Mouse (Mus musculus) midbrain, embryonic 14.5 days (tissue): ENCODE measurements at regions not wholly inside any gene's neighbourhood (a gene's known extent, or its start where the extent isn't known, plus 50 kb on each side); places are given as distances from the start of the nearest gene placed in this dataset.

ENCODE experiments used
- ATAC-seq: fragments of 200-750 bp; cut with Nextera tagmentation; 2 replicates; pipeline ENCODE4 v1.8.0; 2017; ENCODE audit warnings: moderate number of reproducible peaks, moderate library complexity; ENCODE audit not compliant: low FRiP score, low TSS enrichment
- DNase-seq: peaks from one replicate; pipeline ENCODE4 v3.0.0-alpha.2; 2015
- H3K27ac ChIP-seq: fragments of 300-500 bp; sonication (generic); replicated peaks from 2 replicates; pipeline ENCODE4 v1.5.1; 2014; ENCODE audit warnings: mild to moderate bottlenecking, low read depth, low read length, moderate library complexity
- H3K27me3 ChIP-seq: fragments of 300-500 bp; sonication (generic); 2 replicates; pipeline ENCODE4 v1.6.1; 2014; ENCODE audit warnings: low read length, control low read depth, mixed read lengths; ENCODE audit not compliant: control insufficient read depth, insufficient read depth
- H3K36me3 ChIP-seq: fragments of 300-500 bp; sonication (generic); 2 replicates; pipeline ENCODE4 v1.6.1; 2014; ENCODE audit warnings: low read length, control low read depth; ENCODE audit not compliant: control insufficient read depth, insufficient read depth
- H3K4me1 ChIP-seq: fragments of 300-500 bp; sonication (generic); 2 replicates; pipeline ENCODE4 v1.6.1; 2014; ENCODE audit warnings: mild to moderate bottlenecking, antibody characterized with exemption, low read length, control low read depth; ENCODE audit not compliant: control insufficient read depth, insufficient read depth
- H3K4me2 ChIP-seq: fragments of 300-500 bp; sonication (generic); 2 replicates; pipeline ENCODE4 v1.6.1; 2014; ENCODE audit warnings: mild to moderate bottlenecking, low read length, moderate library complexity
- H3K4me3 ChIP-seq: fragments of 300-500 bp; sonication (generic); replicated peaks from 2 replicates; pipeline ENCODE4 v1.5.1; 2014; ENCODE audit warnings: low read depth, low read length
- H3K9ac ChIP-seq: fragments of 300-500 bp; sonication (generic); replicated peaks from 2 replicates; pipeline ENCODE4 v1.6.1; 2014; ENCODE audit warnings: mild to moderate bottlenecking, low read length, moderate library complexity
- H3K9me3 ChIP-seq: fragments of 300-500 bp; sonication (generic); 2 replicates; pipeline ENCODE4 v1.6.1; 2016; ENCODE audit warnings: low read length, control low read depth, mixed read lengths; ENCODE audit not compliant: control insufficient read depth
- WGBS: fragments of 180-500 bp; shearing (Covaris S2); extraction: QIAGEN DNeasy Blood & Tissue Kit; methylation state at CpG from one replicate; pipeline ENCODE4 v1.1.7; 2014; 5-methylcytosine and 5-hydroxymethylcytosine counted together

GRCm38 (mm10) chr12:7611272-7612092, 366.0 kb upstream of the Apob start:
- 0 out of 2 replicates have a peak, but pooled peaks cover 9% of the 10 kb centered on the region for H3K4me1 ChIP-seq
- no peaks in the 10 kb centered on the region for H3K27me3 ChIP-seq
- H3K36me3 ChIP-seq, result no peaks in the 10 kb centered on the region
- H3K4me2 ChIP-seq, result no peak overlapping the region
- peak; percentile 32 for DNase-seq
- H3K27ac ChIP-seq, result peak overlapping the region; percentile 45
- H3K9me3 ChIP-seq, result no peaks in the 10 kb centered on the region
- H3K9ac ChIP-seq, result no peak overlapping the region
- WGBS, result 39% methylated on average over 3 of the region's 3 CpGs
- H3K4me3 ChIP-seq, result no peak overlapping the region
- peak; percentile 67; the same call in 1 of the 2 replicates for ATAC-seq

GRCm38 (mm10) chr12:7636417-7637175, 340.9 kb upstream of the Apob start:
- DNase-seq (no peak), ATAC-seq (no peak)
- 80% methylated on average over 4 of the region's 4 CpGs for WGBS
- Histone ChIP-seq H3K9ac (no peak overlapping the region), H3K4me1 (no peaks in the 10 kb centered on the region), H3K27ac (no peak overlapping the region), H3K4me2 (no peak overlapping the region), H3K4me3 (no peak overlapping the region), H3K36me3 (no peaks in the 10 kb centered on the region), H3K9me3 (no peaks in the 10 kb centered on the region), H3K27me3 (no peaks in the 10 kb centered on the region)

- Histone ChIP-seq H3K27me3 (no peaks in the 10 kb centered on the region), H3K27ac (no peak overlapping the region), H3K4me2 (no peak overlapping the region), H3K9ac (no peak overlapping the region), H3K4me1 (no peaks in the 10 kb centered on the region), H3K9me3 (no peaks in the 10 kb centered on the region), H3K36me3 (no peaks in the 10 kb centered on the region), H3K4me3 (no peak overlapping the region)
- WGBS, result 70% methylated on average over 4 of the region's 4 CpGs
- no peak for DNase-seq
- no peak for ATAC-seq
Observed at GRCm38 (mm10) chr12:7637629-7638028, 339.8 kb upstream of the Apob start.

GRCm38 (mm10) chr12:7650851-7651250, 326.6 kb upstream of the Apob start:
- no peak for DNase-seq
- Histone ChIP-seq H3K27ac (no peak overlapping the region), H3K9me3 (no peaks in the 10 kb centered on the region), H3K4me1 (no peaks in the 10 kb centered on the region), H3K9ac (no peak overlapping the region), H3K27me3 (no peaks in the 10 kb centered on the region), H3K36me3 (no peaks in the 10 kb centered on the region), H3K4me3 (no peak overlapping the region), H3K4me2 (no peak overlapping the region)
- 91% methylated on average over 3 of the region's 3 CpGs for WGBS
- no peak for ATAC-seq

- DNase-seq, result peak; percentile 40
Observed at GRCm38 (mm10) chr12:7662027-7662426, 315.4 kb upstream of the Apob start.

GRCm38 (mm10) chr12:7670114-7670513, 307.3 kb upstream of the Apob start:
- H3K4me3 ChIP-seq, result no peak overlapping the region
- no peaks in the 10 kb centered on the region for H3K4me1 ChIP-seq
- no peak overlapping the region for H3K4me2 ChIP-seq
- H3K36me3 ChIP-seq, result no peaks in the 10 kb centered on the region
- ATAC-seq (no peak), DNase-seq (no peak)
- H3K9ac ChIP-seq, result no peak overlapping the region
- no peaks in the 10 kb centered on the region for H3K27me3 ChIP-seq
- no peaks in the 10 kb centered on the region for H3K9me3 ChIP-seq
- 92% methylated on average over 3 of the region's 3 CpGs for WGBS
- no peak overlapping the region for H3K27ac ChIP-seq

More at GRCm38 (mm10) chr12:7662027-7662426, 315.4 kb upstream of the Apob start:
- Histone ChIP-seq H3K4me3 (no peak overlapping the region), H3K9ac (no peak overlapping the region), H3K27ac (no peak overlapping the region), H3K36me3 (no peaks in the 10 kb centered on the region), H3K4me1 (no peaks in the 10 kb centered on the region), H3K27me3 (no peaks in the 10 kb centered on the region), H3K4me2 (no peak overlapping the region), H3K9me3 (no peaks in the 10 kb centered on the region)
- ATAC-seq, result no peak
- 62% methylated on average over 3 of the region's 3 CpGs for WGBS

- no peak for DNase-seq
- Histone ChIP-seq H3K27ac (no peak overlapping the region), H3K36me3 (no peaks in the 10 kb centered on the region), H3K27me3 (no peaks in the 10 kb centered on the region), H3K9me3 (no peaks in the 10 kb centered on the region), H3K4me2 (no peak overlapping the region), H3K4me1 (no peaks in the 10 kb centered on the region), H3K4me3 (no peak overlapping the region), H3K9ac (no peak overlapping the region)
- ATAC-seq, result no peak
- WGBS, result 72% methylated on average over 1 of the region's 1 CpGs
Observed at GRCm38 (mm10) chr12:7670561-7670960, 306.9 kb upstream of the Apob start.

- no peak overlapping the region for H3K4me2 ChIP-seq
- DNase-seq, result peak; percentile 27
- H3K9me3 ChIP-seq, result no peaks in the 10 kb centered on the region
- no peaks in the 10 kb centered on the region for H3K36me3 ChIP-seq
- no peaks in the 10 kb centered on the region for H3K27me3 ChIP-seq
- ATAC-seq, result no peak
- no peaks in the 10 kb centered on the region for H3K4me1 ChIP-seq
- no peak overlapping the region for H3K4me3 ChIP-seq
- H3K27ac ChIP-seq, result no peak overlapping the region
- H3K9ac ChIP-seq, result no peak overlapping the region
- 74% methylated on average over 7 of the region's 7 CpGs for WGBS
Observed at GRCm38 (mm10) chr12:7691996-7692395, 285.5 kb upstream of the Apob start.
